Mouse (Mus musculus) hindbrain, postnatal 0 days (tissue): ENCODE data around the gene Lypd3. TPM values are rescaled to one million over a fixed set of nuclear protein-coding genes. Genes with fewer than 3 reads are reported as not detected.
A peak's percentile ranks its signal among the peaks of the same experiment; 100 is the strongest.

Source experiments
- ATAC-seq: fragments of 200-750 bp; cut with Nextera tagmentation; 2 replicates; pipeline ENCODE4 v1.8.0; 2017; ENCODE audit warnings: mild to moderate bottlenecking, moderate TSS enrichment, moderate library complexity
- DNase-seq: peaks from one replicate; pipeline ENCODE4 v3.0.0-alpha.2; 2015; ENCODE audit warnings: low spot score
- H3K27ac ChIP-seq: fragments of 300-500 bp; sonication (generic); 2 replicates; pipeline ENCODE4 v1.5.1; 2014; ENCODE audit warnings: mild to moderate bottlenecking
- H3K27me3 ChIP-seq: fragments of 300-500 bp; sonication (generic); 2 replicates; pipeline ENCODE4 v1.6.1; 2014; ENCODE audit warnings: low read length, mixed read lengths; ENCODE audit not compliant: insufficient read depth
- H3K36me3 ChIP-seq: fragments of 300-500 bp; sonication (generic); 2 replicates; pipeline ENCODE4 v1.6.1; 2014; ENCODE audit warnings: low read length, mixed read lengths; ENCODE audit not compliant: insufficient read depth
- H3K4me1 ChIP-seq: fragments of 300-500 bp; sonication (generic); 2 replicates; pipeline ENCODE4 v1.6.1; 2014; ENCODE audit warnings: antibody characterized with exemption, low read length, mixed read lengths; ENCODE audit not compliant: insufficient read depth
- H3K4me2 ChIP-seq: fragments of 300-500 bp; sonication (generic); 2 replicates; pipeline ENCODE4 v1.6.1; 2014; ENCODE audit warnings: low read depth, mild to moderate bottlenecking, low read length, moderate library complexity, mixed read lengths
- H3K4me3 ChIP-seq: fragments of 300-500 bp; sonication (generic); 2 replicates; pipeline ENCODE4 v1.5.1; 2014; ENCODE audit warnings: low read length
- H3K9ac ChIP-seq: fragments of 300-500 bp; sonication (generic); replicated peaks from 2 replicates; pipeline ENCODE4 v1.6.1; 2014; ENCODE audit warnings: mild to moderate bottlenecking, low read length, moderate library complexity, mixed read lengths
- H3K9me3 ChIP-seq: fragments of 300-500 bp; sonication (generic); 2 replicates; pipeline ENCODE4 v1.6.1; 2016; ENCODE audit warnings: low read length, mixed read lengths
- CTCF ChIP-seq: IDR thresholded peaks from 2 replicates; pipeline ENCODE4 v1.5.1; 2016; ENCODE audit warnings: antibody characterized with exemption, control low read depth, low read depth
- WGBS: fragments of 180-500 bp; shearing (Covaris S2); extraction: QIAGEN DNeasy Blood & Tissue Kit; methylation state at CpG from one replicate; pipeline ENCODE4 v1.1.7; 2014; 5-methylcytosine and 5-hydroxymethylcytosine counted together
- polyA plus RNA-seq: library from polyadenylated mRNA; unstranded; fragments of >200 nt; fragmentation: Nextera tagmentation; extraction: Ambion mirVana; gene quantifications from 2 replicates; pipeline ENCODE4 v1.2.1, GENCODE M21; 2015
- total RNA-seq: library from RNA; depleted of rRNA; stranded (reverse); fragments of >200 nt; gene quantifications from 2 replicates; pipeline ENCODE4 v1.2.3, GENCODE M21; 2014

The Lypd3 gene
- total and polyA plus RNA-seq, 2 experiments from 2014 or later = 1.2 to 1.3 TPM

DNA sequence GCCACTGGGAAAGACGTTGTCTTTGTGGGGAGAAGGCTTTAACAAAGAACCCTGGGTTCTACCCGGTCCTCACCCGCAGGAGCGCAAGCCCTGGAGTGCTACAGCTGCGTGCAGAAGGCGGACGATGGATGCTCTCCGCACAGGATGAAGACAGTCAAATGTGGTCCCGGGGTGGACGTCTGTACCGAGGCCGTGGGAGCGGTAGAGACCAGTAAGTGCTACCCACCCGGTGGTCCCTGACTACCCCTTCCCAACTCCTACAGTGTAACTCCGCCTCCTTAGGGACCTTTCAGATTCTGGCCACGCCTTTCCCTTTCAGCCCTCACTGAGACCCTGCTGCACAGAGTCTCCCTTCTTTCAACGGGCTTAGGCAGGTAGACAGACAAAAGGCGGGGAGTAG, 696 bp downstream of the Lypd3 start:
- peaks cover 6% of the 10 kb centered on the region; the same call in 1 of the 2 replicates for H3K4me1 ChIP-seq
- no peaks in the 10 kb centered on the region for H3K9me3 ChIP-seq
- no peak overlapping the region for H3K27ac ChIP-seq
- no peak overlapping the region for H3K9ac ChIP-seq
- DNase-seq = no peak
- H3K4me2 ChIP-seq = 0 out of 2 replicates have a peak overlapping the region, but pooled peaks have one; percentile 23
- 0 out of 2 replicates have a peak, but pooled peaks have one; percentile 33 for ATAC-seq
- no peak for TF ChIP-seq CTCF
- peaks cover 24% of the 10 kb centered on the region for H3K27me3 ChIP-seq
- peak overlapping the region; percentile 6; the same call in 1 of the 2 replicates for H3K4me3 ChIP-seq
- no peaks in the 10 kb centered on the region for H3K36me3 ChIP-seq
- 1% methylated on average over 18 of the region's 18 CpGs for WGBS

- Histone ChIP-seq H3K4me1 (peaks cover 6% of the 10 kb centered on the region; the same call in 1 of the 2 replicates), H3K9me3 (no peaks in the 10 kb centered on the region), H3K9ac (peak overlapping the region; percentile 35; the same call in 1 of the 2 replicates), H3K4me3 (peak overlapping the region; percentile 39), H3K27ac (no peak overlapping the region), H3K4me2 (peak overlapping the region; percentile 74), H3K27me3 (peaks cover 24% of the 10 kb centered on the region), H3K36me3 (no peaks in the 10 kb centered on the region)
- TF ChIP-seq CTCF = no peak
- 3% methylated on average over 35 of the region's 35 CpGs for WGBS
- ATAC-seq = peak; percentile 54
- DNase-seq = peak; percentile 27
Observed at GRCm38 (mm10) chr7:24638026-24638856, 1.9 kb downstream of the Lypd3 start.

DNA sequence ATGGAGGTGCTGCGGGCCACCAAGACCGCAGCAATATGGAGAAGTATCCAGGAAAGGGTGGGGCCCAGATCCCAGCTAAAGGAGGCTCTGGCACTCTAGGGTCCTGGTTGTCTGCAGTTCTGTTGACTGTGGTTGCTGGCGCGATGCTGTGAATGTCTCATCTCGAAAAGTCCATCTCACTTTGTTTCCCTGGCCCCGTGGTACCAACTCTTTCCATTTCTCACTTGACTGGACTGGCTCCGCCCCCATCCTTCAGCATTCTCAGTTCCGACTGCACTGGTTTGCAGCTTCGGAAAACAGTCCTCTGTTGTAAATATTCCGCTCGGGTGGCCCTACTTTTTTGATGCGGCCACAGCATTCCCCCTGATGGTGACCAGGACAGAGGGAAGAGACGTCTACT, 4.1 kb downstream of the Lypd3 start:
- no peak for TF ChIP-seq CTCF
- Histone ChIP-seq H3K27me3 (peaks cover 24% of the 10 kb centered on the region), H3K27ac (no peak overlapping the region), H3K4me3 (no peak overlapping the region), H3K36me3 (no peaks in the 10 kb centered on the region), H3K4me2 (no peak overlapping the region), H3K9me3 (no peaks in the 10 kb centered on the region), H3K4me1 (peaks cover 6% of the 10 kb centered on the region; the same call in 1 of the 2 replicates), H3K9ac (no peak overlapping the region)
- ATAC-seq (no peak), DNase-seq (no peak)
- 65% methylated on average over 13 of the region's 13 CpGs for WGBS

DNA sequence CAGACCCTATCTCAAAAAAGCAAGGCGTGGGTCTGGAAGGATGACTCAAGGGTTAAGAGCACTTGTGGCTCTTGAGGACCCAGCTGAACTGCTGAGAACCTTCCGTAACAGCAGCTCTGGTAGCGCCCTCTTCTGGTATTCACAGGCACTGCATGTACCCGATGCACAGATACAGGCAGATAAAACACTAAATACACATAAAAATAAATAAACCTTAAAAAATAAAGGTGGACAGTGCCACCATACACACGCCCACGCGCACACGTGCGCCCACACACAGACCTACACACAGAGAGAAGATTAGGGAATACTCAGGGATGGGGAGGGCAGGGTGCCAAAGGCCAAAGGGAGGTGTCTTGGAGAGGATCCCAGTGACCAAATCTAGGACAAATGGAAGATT, 6.1 kb downstream of the Lypd3 start:
- Histone ChIP-seq H3K4me3 (no peak overlapping the region), H3K4me2 (no peak overlapping the region), H3K4me1 (peaks cover 6% of the 10 kb centered on the region; the same call in 1 of the 2 replicates), H3K27me3 (peaks cover 14% of the 10 kb centered on the region), H3K9ac (no peak overlapping the region), H3K9me3 (no peaks in the 10 kb centered on the region), H3K27ac (no peak overlapping the region), H3K36me3 (no peaks in the 10 kb centered on the region)
- DNase-seq (peak; percentile 65), ATAC-seq (peak; percentile 46; the same call in 1 of the 2 replicates)
- TF ChIP-seq CTCF = peak; percentile 76
- WGBS = 6% methylated on average over 9 of the region's 9 CpGs

GRCm38 (mm10) chr7:24644492-24644891, 8.1 kb downstream of the Lypd3 start:
- WGBS = 86% methylated on average over 6 of the region's 6 CpGs
- H3K9ac ChIP-seq = no peak overlapping the region
- H3K36me3 ChIP-seq = no peaks in the 10 kb centered on the region
- no peak overlapping the region for H3K4me3 ChIP-seq
- TF ChIP-seq CTCF = no peak
- ATAC-seq (no peak), DNase-seq (no peak)
- no peak overlapping the region for H3K4me2 ChIP-seq
- H3K27me3 ChIP-seq = no peaks in the 10 kb centered on the region; the same call in 1 of the 2 replicates
- H3K9me3 ChIP-seq = no peaks in the 10 kb centered on the region
- H3K4me1 ChIP-seq = no peaks in the 10 kb centered on the region
- no peak overlapping the region for H3K27ac ChIP-seq

DNA sequence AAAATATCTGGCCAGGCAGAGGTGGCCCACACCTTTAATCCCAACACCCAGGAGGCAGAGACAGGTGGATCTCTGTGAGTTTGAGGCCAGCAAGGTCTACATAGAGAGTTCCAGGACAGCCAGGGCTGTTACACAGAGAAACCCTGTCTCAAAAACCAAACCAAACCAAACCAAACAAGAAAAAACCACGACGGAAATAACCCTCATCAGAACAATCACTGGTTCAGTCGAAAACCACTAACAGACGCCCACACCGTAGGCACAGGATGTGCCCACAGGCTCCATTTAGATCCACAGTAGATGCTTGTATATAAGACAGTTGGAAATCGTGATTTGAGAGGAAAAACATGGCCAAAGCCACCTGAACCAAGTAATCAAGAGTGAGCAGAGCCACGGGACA, 8.6 kb downstream of the Lypd3 start:
- no peaks in the 10 kb centered on the region; the same call in 1 of the 2 replicates for H3K27me3 ChIP-seq
- WGBS = 72% methylated on average over 7 of the region's 7 CpGs
- DNase-seq = no peak
- ATAC-seq = no peak
- no peak overlapping the region for H3K4me3 ChIP-seq
- no peak overlapping the region for H3K4me2 ChIP-seq
- H3K9ac ChIP-seq = no peak overlapping the region
- no peak for TF ChIP-seq CTCF
- H3K4me1 ChIP-seq = no peaks in the 10 kb centered on the region
- no peaks in the 10 kb centered on the region for H3K9me3 ChIP-seq
- H3K27ac ChIP-seq = no peak overlapping the region
- H3K36me3 ChIP-seq = no peaks in the 10 kb centered on the region

GRCm38 (mm10) chr7:24646486-24646885, 10.1 kb downstream of the Lypd3 start:
- WGBS = 74% methylated on average over 7 of the region's 7 CpGs
- ATAC-seq = no peak
- Histone ChIP-seq H3K27me3 (no peaks in the 10 kb centered on the region; the same call in 1 of the 2 replicates), H3K27ac (no peak overlapping the region), H3K9ac (no peak overlapping the region), H3K36me3 (no peaks in the 10 kb centered on the region), H3K4me1 (no peaks in the 10 kb centered on the region), H3K9me3 (no peaks in the 10 kb centered on the region), H3K4me3 (no peak overlapping the region), H3K4me2 (no peak overlapping the region)
- no peak for TF ChIP-seq CTCF
- no peak for DNase-seq
